Mouse (Mus musculus) heart, postnatal 0 days (tissue): ENCODE measurements around the gene Gpr87.

Experiments
- CTCF ChIP-seq: IDR thresholded peaks from 2 replicates; pipeline ENCODE4 v1.5.1; 2016; ENCODE audit warnings: antibody characterized with exemption, control low read depth, low read depth
- EP300 ChIP-seq: IDR thresholded peaks from 2 replicates; pipeline ENCODE4 v1.6.1; 2016; ENCODE audit warnings: antibody characterized with exemption, low read depth

GRCm38 (mm10) chr3:59155404-59155803 lies 39.5 kb downstream of the Gpr87 start:
- TF ChIP-seq CTCF, result no peak
- TF ChIP-seq EP300, result no peak
